27 mouse cellular contexts compared by ENCODE assay signal in the genomic region with DNA sequence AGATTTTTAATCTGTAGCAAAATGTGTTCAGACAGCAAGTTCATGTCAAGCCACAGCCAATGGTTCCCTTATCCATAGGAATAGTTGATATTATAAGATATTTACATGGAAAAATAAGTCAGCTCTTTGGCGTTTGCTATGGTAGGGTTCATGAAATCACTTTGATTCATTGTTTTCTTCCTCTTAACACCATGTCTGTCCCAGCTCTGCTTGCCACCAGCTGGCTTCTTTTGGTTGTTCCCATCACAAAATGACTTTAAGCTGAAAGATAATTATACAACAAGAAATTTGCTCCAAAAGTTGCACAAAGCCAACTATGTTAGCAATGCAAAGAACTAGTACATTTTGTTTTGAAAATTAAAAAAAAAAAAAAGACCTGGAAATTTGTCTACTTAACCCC.
DNase-seq lines count a peak whose midpoint lies in the region; ATAC-seq and TF ChIP-seq lines count a peak whose summit lies in the region.
"Had no signal": no experiment of that assay in that cellular context is flagged by ENCODE, and none has a peak within 500 bp of the region (broad histone marks: within the 10 kb centered on the region; RNA-seq: fewer than 3 reads in every experiment).

No protein-coding gene starts in this region.

- H3K27ac ChIP-seq in heart, postnatal 0 days (ENCODE audit: low read depth): peak overlapping the region; percentile 39; the same call in 1 of the 2 replicates
- H3K27ac ChIP-seq in kidney, embryonic 16.5 days (ENCODE audit: low read length): peak overlapping the region; percentile 11; the same call in 1 of the 2 replicates
- H3K27ac ChIP-seq in lung, embryonic 15.5 days: peak overlapping the region; percentile 74
- H3K27ac ChIP-seq: embryonic facial prominence, embryonic 12.5 days; gastrocnemius, adult 2 months; hindbrain, embryonic 12.5 days; hindbrain, postnatal 0 days; limb, embryonic 13.5 days; midbrain, embryonic 10.5 days had no signal

- H3K27me3 ChIP-seq in heart, postnatal 0 days (ENCODE audit: control insufficient read depth, insufficient read depth, low read length): no peaks in the 10 kb centered on the region
- no peaks in the 10 kb centered on the region for H3K27me3 ChIP-seq in kidney, embryonic 16.5 days (ENCODE audit: insufficient read depth, low read length)
- H3K27me3 ChIP-seq in lung, embryonic 15.5 days: no peaks in the 10 kb centered on the region
- H3K27me3 ChIP-seq: embryonic facial prominence, embryonic 12.5 days; heart, embryonic 15.5 days; hindbrain, embryonic 12.5 days had no signal

- H3K36me3 ChIP-seq in heart, postnatal 0 days (replicated peaks; ENCODE audit: control insufficient read depth, insufficient read depth, low read length): no peaks in the 10 kb centered on the region
- H3K36me3 ChIP-seq in kidney, embryonic 16.5 days (ENCODE audit: insufficient read depth, low read length): no peaks in the 10 kb centered on the region
- no peaks in the 10 kb centered on the region for H3K36me3 ChIP-seq in lung, embryonic 15.5 days
- H3K36me3 ChIP-seq: embryonic facial prominence, embryonic 12.5 days; heart, embryonic 15.5 days; hindbrain, embryonic 12.5 days; limb, embryonic 13.5 days; midbrain, embryonic 10.5 days had no signal

- peak; percentile 16 for DNase-seq in heart, postnatal 0 days (ENCODE audit: low spot score)
- no peak for DNase-seq in heart, adult 11 months
- DNase-seq in kidney, adult 9 months: no peak
- DNase-seq in lung, postnatal 25 days (ENCODE audit: low spot score): no peak
- DNase-seq in brain, adult 2 months (ENCODE audit: low read depth, low spot score): peak; percentile 3
- DNase-seq: adrenal gland, postnatal 10 days; cerebellum, adult 11-12 months; cerebellum, adult 9-11 months; embryo, embryonic 11 days; gastrocnemius, adult 2 months; heart, postnatal 36 days; kidney, adult 8-10 months; right cerebral cortex, postnatal 25 days; thymus, postnatal 4 days had no signal

- no peak overlapping the region for H3K9ac ChIP-seq in heart, postnatal 0 days (replicated peaks; ENCODE audit: low read depth, low read length)
- H3K9ac ChIP-seq in kidney, embryonic 16.5 days (replicated peaks; ENCODE audit: low read length): no peak overlapping the region
- H3K9ac ChIP-seq in lung, embryonic 15.5 days: no peak overlapping the region
- H3K9ac ChIP-seq: embryonic facial prominence, embryonic 12.5 days; heart, embryonic 15.5 days; hindbrain, embryonic 12.5 days; limb, embryonic 13.5 days had no signal

- no peak overlapping the region for H3K4me2 ChIP-seq in heart, postnatal 0 days (ENCODE audit: low read depth, low read length)
- no peak overlapping the region for H3K4me2 ChIP-seq in kidney, embryonic 16.5 days (replicated peaks; ENCODE audit: low read depth, low read length)
- no peak overlapping the region for H3K4me2 ChIP-seq in lung, embryonic 15.5 days
- H3K4me2 ChIP-seq: embryonic facial prominence, embryonic 12.5 days; heart, embryonic 15.5 days; hindbrain, embryonic 12.5 days; limb, embryonic 13.5 days; liver, embryonic 11.5 days had no signal

- no peaks in the 10 kb centered on the region for H3K4me1 ChIP-seq in heart, postnatal 0 days (ENCODE audit: control insufficient read depth, insufficient read depth)
- peaks cover 8% of the 10 kb centered on the region for H3K4me1 ChIP-seq in kidney, embryonic 16.5 days (ENCODE audit: insufficient read depth, low read length)
- H3K4me1 ChIP-seq in lung, embryonic 15.5 days: peaks cover 10% of the 10 kb centered on the region
- H3K4me1 ChIP-seq: hindbrain, embryonic 12.5 days; limb, embryonic 13.5 days; midbrain, embryonic 10.5 days had no signal

- TF ChIP-seq EP300 in heart, postnatal 0 days (IDR thresholded peaks at IDR 0.05; ENCODE audit: low read depth): no peak

- no peaks in the 10 kb centered on the region for H3K9me3 ChIP-seq in heart, postnatal 0 days (replicated peaks; ENCODE audit: control insufficient read depth, low read length)
- no peaks in the 10 kb centered on the region for H3K9me3 ChIP-seq in kidney, embryonic 16.5 days (ENCODE audit: low read length)
- no peaks in the 10 kb centered on the region for H3K9me3 ChIP-seq in lung, embryonic 15.5 days
- H3K9me3 ChIP-seq: embryonic facial prominence, embryonic 12.5 days; heart, embryonic 15.5 days; hindbrain, embryonic 12.5 days; limb, embryonic 13.5 days; midbrain, embryonic 10.5 days had no signal

- WGBS in heart, postnatal 0 days: 62% methylated on average over 1 of the region's 1 CpGs
- WGBS in kidney, embryonic 16.5 days: 60% methylated on average over 1 of the region's 1 CpGs
- WGBS in lung, embryonic 15.5 days: 40% methylated on average over 1 of the region's 1 CpGs

- ATAC-seq in heart, postnatal 0 days (ENCODE audit: insufficient read depth, low read depth): no peak
- ATAC-seq in kidney, embryonic 16.5 days (ENCODE audit: low FRiP score, low TSS enrichment): no peak
- peak; percentile 86 for ATAC-seq in lung, embryonic 15.5 days (ENCODE audit: borderline replicate concordance, extremely low read depth, low FRiP score, low TSS enrichment)
- no peak for ATAC-seq in cerebellum, adult (ENCODE audit: insufficient number of reproducible peaks, low FRiP score, low TSS enrichment)
- ATAC-seq: forebrain, embryonic 14.5 days; hindbrain, postnatal 0 days; midbrain, embryonic 16.5 days; Patski had no signal

- H3K4me3 ChIP-seq in heart, postnatal 0 days (ENCODE audit: low read depth, low read length): no peak overlapping the region
- H3K4me3 ChIP-seq in kidney, embryonic 16.5 days (ENCODE audit: low read length): no peak overlapping the region
- no peak overlapping the region for H3K4me3 ChIP-seq in lung, embryonic 15.5 days
- H3K4me3 ChIP-seq: embryonic facial prominence, embryonic 12.5 days; gastrocnemius, adult 2 months; heart, embryonic 15.5 days; hindbrain, embryonic 12.5 days; limb, embryonic 13.5 days; midbrain, embryonic 10.5 days had no signal

- no peak for TF ChIP-seq CTCF in heart, postnatal 0 days (IDR thresholded peaks at IDR 0.05; ENCODE audit: low read depth)

Comparison
In these comparisons a context has a peak if more than half of its experiments do, and no peak if none do; other contexts are left out.
1. DNase-seq: peak in heart, postnatal 0 days (single experiment) and brain, adult 2 months (single experiment); none in heart, adult 11 months (single experiment), kidney, adult 9 months (single experiment) and lung, postnatal 25 days (single experiment).
2. H3K27ac ChIP-seq: peak in every context shown above with its lines; median percentile 74 in lung, embryonic 15.5 days; 39 in heart, postnatal 0 days; 11 in kidney, embryonic 16.5 days.